Mouse (Mus musculus) bone marrow, adult 2 months (tissue): ENCODE results near the gene Camkv. TPM values are rescaled to one million over a fixed set of nuclear protein-coding genes. Genes with fewer than 3 reads are reported as not detected.

Experiments used
- H3K27ac ChIP-seq: fragments of 200-500 bp; 2 replicates; pipeline ENCODE4 v1.5.1; 2012; ENCODE audit warnings: low read depth, mild to moderate bottlenecking, control low read depth, inconsistent platforms, low read length; ENCODE audit not compliant: control insufficient read depth, poor library complexity, insufficient read depth
- H3K4me1 ChIP-seq: fragments of 200-500 bp; 2 replicates; pipeline ENCODE4 v1.6.1; 2011; ENCODE audit warnings: low read length; ENCODE audit not compliant: control insufficient read depth, insufficient read depth
- H3K4me3 ChIP-seq: fragments of 200-500 bp; replicated peaks from 2 replicates; pipeline ENCODE3; 2011; ENCODE audit warnings: mild to moderate bottlenecking, low read depth, low read length, control low read depth; ENCODE audit not compliant: control insufficient read depth
- CTCF ChIP-seq: fragments of 200-500 bp; IDR thresholded peaks from 2 replicates; pipeline ENCODE4 v1.5.1; 2011; ENCODE audit warnings: low read length, control low read depth; ENCODE audit not compliant: control insufficient read depth, insufficient read depth
- POLR2A ChIP-seq: fragments of 200-500 bp; IDR thresholded peaks from 2 replicates; pipeline ENCODE4 v1.6.1; 2011; ENCODE audit warnings: low read depth, mild to moderate bottlenecking, control low read depth, low read length, borderline replicate concordance; ENCODE audit not compliant: control insufficient read depth
- WGBS: fragments of 180-500 bp; shearing (Covaris S2); methylation state at CpG from one replicate; pipeline ENCODE4 v1.1.7; 2018; 5-methylcytosine and 5-hydroxymethylcytosine counted together
- polyA plus RNA-seq: library from polyadenylated mRNA; stranded (reverse); fragments of >200 nt; gene quantifications from 2 replicates; pipeline ENCODE4 v1.2.4, GENCODE M21; 2011; ENCODE audit warnings: low replicate concordance; ENCODE audit not compliant: missing spikeins, insufficient read depth, insufficient read length

Gene Camkv
- polyA plus RNA-seq, 1 experiment = 0.87 TPM

GRCm38 (mm10) chr9:107995513-107995912 lies 60.0 kb downstream of the Camkv start:
- Histone ChIP-seq H3K27ac (no peak overlapping the region), H3K4me3 (no peak overlapping the region), H3K4me1 (no peaks in the 10 kb centered on the region)
- TF ChIP-seq CTCF = no peak
- no peak for TF ChIP-seq POLR2A
- 92% methylated on average over 21 of the region's 21 CpGs for WGBS

GRCm38 (mm10) chr9:107996049-107996448 lies 60.6 kb downstream of the Camkv start, which contains the start of gene Gm20662:
Gene Gm20662, plus strand, starts transcription at chr9:107996349.
- 82% methylated on average over 5 of the region's 5 CpGs for WGBS
- no peak within 1 kb of the TSS for H3K27ac ChIP-seq
- no peaks in the 10 kb centered on the region for H3K4me1 ChIP-seq
- TF ChIP-seq CTCF = no peak
- TF ChIP-seq POLR2A = no peak
- H3K4me3 ChIP-seq = no peak within 1 kb of the TSS

Other genes starting within 250 kb of the Camkv start
- 3.6 and 5.0 TPM in 2 replicates for gene Sema3f, start 225.2 kb upstream of the Camkv start, polyA plus RNA-seq
- 97.6 and 118 TPM in 2 replicates for gene Rbm5, start 164.7 kb upstream of the Camkv start, polyA plus RNA-seq
- 78.4 and 110 TPM in 2 replicates for gene Rbm6, start 62.4 kb upstream of the Camkv start, polyA plus RNA-seq
- gene Mon1a, start 47.5 kb upstream of the Camkv start, polyA plus RNA-seq = 6.3 and 12.9 TPM in 2 replicates
- gene Mst1r, start 28.8 kb upstream of the Camkv start, polyA plus RNA-seq = 0.20 and 0.75 TPM in 2 replicates
- not detected in 2 replicates for gene Actl11, start 7.2 kb upstream of the Camkv start, polyA plus RNA-seq
- 27.0 and 30.0 TPM in 2 replicates for gene Traip, start 14.5 kb downstream of the Camkv start, polyA plus RNA-seq
- 138 and 310 TPM in 2 replicates for gene Uba7, start 39.8 kb downstream of the Camkv start, polyA plus RNA-seq
- 4.7 TPM in 1 of 2 replicates, not detected in the other for gene Gm20661, start 47.4 kb downstream of the Camkv start, polyA plus RNA-seq
- gene Inka1, start 50.2 kb downstream of the Camkv start, polyA plus RNA-seq = 27.9 and 32.3 TPM in 2 replicates
- gene Cdhr4, start 56.8 kb downstream of the Camkv start, polyA plus RNA-seq = 10.6 and 23.4 TPM in 2 replicates
- not detected in 2 replicates for gene Gm20662, start 60.7 kb downstream of the Camkv start, polyA plus RNA-seq
- gene Ip6k1, start 66.8 kb downstream of the Camkv start, polyA plus RNA-seq = 54.3 and 99.5 TPM in 2 replicates
- gene Gmppb, start 113.6 kb downstream of the Camkv start, polyA plus RNA-seq = 9.9 and 17.9 TPM in 2 replicates
- gene Amigo3, start 117.5 kb downstream of the Camkv start, polyA plus RNA-seq = 1.0 and 1.6 TPM in 2 replicates
- gene Mst1, start 144.8 kb downstream of the Camkv start, polyA plus RNA-seq = 2.0 and 10.1 TPM in 2 replicates
- 296 and 393 TPM in 2 replicates for gene Rnf123, start 147.7 kb downstream of the Camkv start, polyA plus RNA-seq
- gene Apeh, start 158.9 kb downstream of the Camkv start, polyA plus RNA-seq = 159 and 206 TPM in 2 replicates